8 mouse cellular contexts compared by ENCODE assay signal in genomic region chr1:13426328-13427067, GRCm38 (mm10).
DNase-seq lines count a peak whose midpoint lies in the region; ATAC-seq lines count a peak whose summit lies in the region.

No protein-coding gene starts in this region.

- 9% methylated on average over 30 of the region's 30 CpGs for WGBS in hindbrain, embryonic 11.5 days

- no peak overlapping the region for H3K27ac ChIP-seq in hindbrain, embryonic 11.5 days (ENCODE audit: low read depth, low read length)

- no peaks in the 10 kb centered on the region for H3K9me3 ChIP-seq in hindbrain, embryonic 11.5 days (ENCODE audit: control insufficient read depth, low read length)

- H3K4me2 ChIP-seq in hindbrain, embryonic 11.5 days (replicated peaks; ENCODE audit: low read depth, low read length) = peak overlapping the region; percentile 44

- peak overlapping the region; percentile 58 for H3K9ac ChIP-seq in hindbrain, embryonic 11.5 days (ENCODE audit: low read depth, low read length)

- DNase-seq in Muller cell, postnatal 12 days (ENCODE audit: inconsistent ontology term) = peak; percentile 76
- DNase-seq in cerebellum, adult 8-10 months = peak; percentile 21
- peak; percentile 16 to 40 for DNase-seq in frontal cortex, postnatal 10 days (ENCODE audit: low spot score in 2 of 2)
- DNase-seq in hindbrain, embryonic 11.5 days (ENCODE audit: low spot score) = peak; percentile 60
- peak; percentile 40 to 60 for DNase-seq in layer of hippocampus, postnatal 14 days (ENCODE audit: low spot score in 2 of 2)
- DNase-seq in lung, postnatal 14 days = peak; percentile 66
- DNase-seq in ovary, postnatal 36 days (ENCODE audit: low spot score) = peak; percentile 68
- peak; percentile 64 to 73 for DNase-seq in thymus, postnatal 36 days

- no peaks in the 10 kb centered on the region for H3K27me3 ChIP-seq in hindbrain, embryonic 11.5 days (ENCODE audit: control insufficient read depth, insufficient read depth, low read length)

- H3K36me3 ChIP-seq in hindbrain, embryonic 11.5 days (ENCODE audit: control insufficient read depth, insufficient read depth, low read length) = no peaks in the 10 kb centered on the region

- H3K4me3 ChIP-seq in hindbrain, embryonic 11.5 days (ENCODE audit: low read depth, low read length) = peak overlapping the region; percentile 35

- H3K4me1 ChIP-seq in hindbrain, embryonic 11.5 days (replicated peaks; ENCODE audit: control insufficient read depth, insufficient read depth, low read length) = no peaks in the 10 kb centered on the region

- ATAC-seq in hindbrain, embryonic 11.5 days (ENCODE audit: low FRiP score) = peak; percentile 88

Comparison
In these comparisons a context has a peak if more than half of its experiments do, and no peak if none do; other contexts are left out.
1. DNase-seq: peak in every context shown above with its lines; median percentile 76 in Muller cell, postnatal 12 days; 68 in thymus, postnatal 36 days; 68 in ovary, postnatal 36 days; 66 in lung, postnatal 14 days; 60 in hindbrain, embryonic 11.5 days; 50 in layer of hippocampus, postnatal 14 days; 28 in frontal cortex, postnatal 10 days; 21 in cerebellum, adult 8-10 months.